Mouse (Mus musculus) hindbrain, embryonic 12.5 days (tissue): Measurements from ENCODE around the gene Reln. TPM values are rescaled to one million over a fixed set of nuclear protein-coding genes. Genes with fewer than 3 reads are reported as not detected.

Experiments used
- ATAC-seq: fragments of 200-750 bp; cut with Nextera tagmentation; 2 replicates; pipeline ENCODE4 v1.8.0; 2017; ENCODE audit warnings: moderate TSS enrichment; ENCODE audit not compliant: low FRiP score
- H3K27ac ChIP-seq: fragments of 300-500 bp; sonication (generic); 2 replicates; pipeline ENCODE4 v1.5.1; 2016; ENCODE audit warnings: mild to moderate bottlenecking
- H3K27me3 ChIP-seq: fragments of 300-500 bp; sonication (generic); 2 replicates; pipeline ENCODE4 v1.6.1; 2016; ENCODE audit warnings: mild to moderate bottlenecking
- H3K36me3 ChIP-seq: fragments of 300-500 bp; sonication (generic); 2 replicates; pipeline ENCODE4 v1.6.1; 2016; ENCODE audit warnings: mild to moderate bottlenecking
- H3K4me1 ChIP-seq: fragments of 300-500 bp; sonication (generic); 2 replicates; pipeline ENCODE4 v1.6.1; 2016
- H3K4me2 ChIP-seq: fragments of 300-500 bp; sonication (generic); replicated peaks from 2 replicates; pipeline ENCODE4 v1.6.1; 2016; ENCODE audit warnings: mild to moderate bottlenecking
- H3K4me3 ChIP-seq: fragments of 300-500 bp; sonication (generic); 2 replicates; pipeline ENCODE4 v1.5.1; 2016; ENCODE audit warnings: mild to moderate bottlenecking
- H3K9ac ChIP-seq: fragments of 300-500 bp; sonication (generic); 2 replicates; pipeline ENCODE4 v1.6.1; 2016; ENCODE audit warnings: mild to moderate bottlenecking, moderate library complexity
- H3K9me3 ChIP-seq: fragments of 300-500 bp; sonication (generic); replicated peaks from 2 replicates; pipeline ENCODE4 v1.6.1; 2016; ENCODE audit warnings: mild to moderate bottlenecking
- WGBS: fragments of 180-500 bp; shearing (Covaris S2); methylation state at CpG from one replicate; pipeline ENCODE4 v1.1.7; 2016; 5-methylcytosine and 5-hydroxymethylcytosine counted together
- polyA plus RNA-seq: library from polyadenylated mRNA; unstranded; fragments of >200 nt; fragmentation: Nextera tagmentation; extraction: Ambion mirVana; gene quantifications from 2 replicates; pipeline ENCODE4 v1.2.1, GENCODE M21; 2016

The Reln gene
- polyA plus RNA-seq, 1 experiment from 2014 or later: 12.9 TPM

DNA sequence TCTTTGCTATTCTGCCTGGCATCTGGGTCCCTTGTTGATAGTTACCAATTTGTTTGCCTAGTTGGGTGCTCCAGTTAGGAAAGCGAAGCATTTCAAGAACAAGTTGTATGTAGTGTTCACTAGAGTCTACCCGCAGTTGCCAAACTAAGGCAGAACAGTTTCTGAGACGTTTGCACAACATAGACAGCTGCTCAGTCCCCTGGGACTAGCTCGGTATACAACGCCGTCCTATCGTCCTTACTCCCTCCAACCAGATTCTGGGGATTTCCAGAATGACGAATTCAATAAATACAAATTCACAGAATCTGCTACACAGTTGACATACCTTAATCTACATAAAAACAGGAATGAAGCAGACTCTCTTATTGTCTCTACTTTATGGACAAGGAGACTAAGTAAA, 335.4 kb downstream of the Reln start:
- ATAC-seq: no peak
- Histone ChIP-seq H3K36me3 (no peaks in the 10 kb centered on the region), H3K27ac (no peak overlapping the region), H3K9ac (no peak overlapping the region), H3K4me3 (no peak overlapping the region), H3K27me3 (no peaks in the 10 kb centered on the region), H3K9me3 (no peaks in the 10 kb centered on the region), H3K4me1 (no peaks in the 10 kb centered on the region), H3K4me2 (no peak overlapping the region)
- WGBS: 85% methylated on average over 8 of the region's 8 CpGs

DNA sequence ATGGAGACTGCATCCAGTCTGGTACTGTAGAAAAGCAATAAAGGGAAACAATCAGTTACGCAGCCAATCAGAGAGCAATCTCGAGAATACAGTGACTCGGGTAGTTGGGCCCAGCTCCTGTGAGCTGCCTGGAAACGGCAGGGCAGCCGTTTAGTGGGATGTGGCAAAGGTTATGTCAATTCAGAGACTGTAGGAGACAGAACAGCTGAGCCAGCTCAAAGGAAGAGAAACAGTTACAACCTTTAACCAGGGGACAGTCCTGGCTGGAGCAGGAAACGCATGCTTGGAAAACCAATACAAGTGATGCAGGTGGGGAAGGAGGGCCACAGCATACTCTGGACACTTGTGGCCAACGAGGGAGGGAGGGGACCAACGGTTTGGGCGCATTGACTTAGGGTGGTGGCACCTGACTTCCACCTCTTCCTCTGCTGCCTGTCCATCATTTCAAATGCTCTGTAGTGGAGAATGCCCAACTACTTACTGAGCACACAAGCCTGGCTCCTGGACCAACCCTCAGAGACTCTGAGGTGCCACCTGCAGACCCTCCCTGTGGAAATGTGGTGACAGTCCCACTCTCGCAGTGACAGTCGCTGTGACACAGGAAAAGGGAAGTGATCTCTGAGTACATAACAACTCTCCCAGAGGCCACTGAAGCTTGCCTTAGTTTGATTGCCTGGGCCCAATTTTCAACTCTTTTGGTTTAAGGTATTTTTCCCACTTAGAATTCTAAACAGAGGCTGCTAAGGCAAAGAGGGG, 337.0 kb downstream of the Reln start:
- Histone ChIP-seq H3K36me3 (no peaks in the 10 kb centered on the region), H3K27ac (no peak overlapping the region), H3K4me2 (no peak overlapping the region), H3K9me3 (no peaks in the 10 kb centered on the region), H3K4me1 (no peaks in the 10 kb centered on the region), H3K4me3 (no peak overlapping the region), H3K9ac (no peak overlapping the region), H3K27me3 (no peaks in the 10 kb centered on the region)
- WGBS: 67% methylated on average over 11 of the region's 11 CpGs
- ATAC-seq: no peak

DNA sequence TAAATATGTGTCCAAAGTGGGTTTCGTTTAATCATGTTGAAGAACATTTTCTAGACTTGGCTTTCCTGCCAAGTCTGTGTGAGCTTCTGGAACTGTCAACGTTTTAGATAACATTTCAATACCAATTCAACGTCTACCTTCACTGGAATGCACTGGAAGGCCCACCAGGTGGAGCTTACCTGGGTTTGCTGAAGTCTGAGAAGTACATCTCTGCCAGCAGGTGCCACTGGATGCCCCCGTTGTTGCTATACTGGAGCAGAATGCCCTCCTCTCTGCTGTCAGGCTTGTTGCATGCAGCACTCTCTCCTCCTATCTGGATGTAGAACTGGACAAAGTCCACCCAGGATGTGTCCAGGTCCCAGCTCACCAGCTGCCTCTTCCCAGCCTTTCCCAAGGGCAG, 340.6 kb downstream of the Reln start:
- no peak for ATAC-seq
- H3K27me3 ChIP-seq: no peaks in the 10 kb centered on the region
- WGBS: 86% methylated on average over 4 of the region's 4 CpGs
- no peaks in the 10 kb centered on the region for H3K9me3 ChIP-seq
- no peak overlapping the region for H3K4me2 ChIP-seq
- H3K9ac ChIP-seq: no peak overlapping the region
- H3K36me3 ChIP-seq: no peaks in the 10 kb centered on the region
- H3K4me3 ChIP-seq: no peak overlapping the region
- H3K4me1 ChIP-seq: no peaks in the 10 kb centered on the region
- H3K27ac ChIP-seq: no peak overlapping the region

DNA sequence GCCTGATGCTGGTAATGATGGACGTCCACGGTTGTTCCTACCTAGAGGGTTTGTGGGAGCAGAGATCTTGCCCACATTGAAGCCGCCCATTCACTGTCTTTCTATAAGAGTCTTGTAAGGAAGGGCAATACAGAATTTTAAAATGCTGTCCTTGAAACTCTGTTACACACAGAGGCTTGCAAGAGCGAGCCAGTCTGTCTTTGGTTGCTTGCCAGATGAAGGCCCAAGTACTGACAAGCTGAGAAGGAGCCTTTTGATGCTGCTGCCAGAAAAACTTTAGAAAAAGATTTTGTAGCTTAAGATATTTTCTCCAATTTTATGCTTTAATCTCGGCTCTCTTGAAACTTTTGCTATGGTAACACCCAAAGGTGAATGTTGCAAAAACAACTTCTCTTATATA, 356.8 kb downstream of the Reln start:
- no peaks in the 10 kb centered on the region for H3K4me1 ChIP-seq
- no peak overlapping the region for H3K4me3 ChIP-seq
- no peak overlapping the region for H3K4me2 ChIP-seq
- no peak for ATAC-seq
- H3K9me3 ChIP-seq: no peaks in the 10 kb centered on the region
- no peak overlapping the region for H3K27ac ChIP-seq
- H3K36me3 ChIP-seq: no peaks in the 10 kb centered on the region
- no peaks in the 10 kb centered on the region for H3K27me3 ChIP-seq
- no peak overlapping the region for H3K9ac ChIP-seq
- WGBS: 89% methylated on average over 5 of the region's 5 CpGs

DNA sequence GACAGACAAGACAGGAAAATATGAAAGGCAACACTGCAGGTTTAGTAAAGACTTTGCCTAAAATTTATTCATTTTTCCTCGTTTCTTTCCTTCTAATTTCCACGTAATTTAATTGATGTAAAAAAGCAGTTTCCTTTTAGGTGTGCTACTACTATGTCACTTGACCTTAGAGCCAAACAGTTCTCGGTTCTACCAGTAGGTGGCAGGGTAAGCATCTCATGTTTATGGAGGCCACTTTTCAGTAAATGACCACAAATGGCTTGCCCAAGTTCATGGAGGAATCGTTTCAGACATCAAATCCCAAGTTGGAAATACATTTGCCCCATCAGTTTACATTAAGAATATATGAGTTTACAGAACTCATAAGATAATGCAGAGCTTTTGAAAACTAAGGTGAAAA, 358.2 kb downstream of the Reln start:
- Histone ChIP-seq H3K9ac (no peak overlapping the region), H3K36me3 (no peaks in the 10 kb centered on the region), H3K27me3 (no peaks in the 10 kb centered on the region), H3K9me3 (no peaks in the 10 kb centered on the region), H3K27ac (no peak overlapping the region), H3K4me3 (no peak overlapping the region), H3K4me2 (no peak overlapping the region), H3K4me1 (no peaks in the 10 kb centered on the region)
- 46% methylated on average over 4 of the region's 4 CpGs for WGBS
- ATAC-seq: no peak

DNA sequence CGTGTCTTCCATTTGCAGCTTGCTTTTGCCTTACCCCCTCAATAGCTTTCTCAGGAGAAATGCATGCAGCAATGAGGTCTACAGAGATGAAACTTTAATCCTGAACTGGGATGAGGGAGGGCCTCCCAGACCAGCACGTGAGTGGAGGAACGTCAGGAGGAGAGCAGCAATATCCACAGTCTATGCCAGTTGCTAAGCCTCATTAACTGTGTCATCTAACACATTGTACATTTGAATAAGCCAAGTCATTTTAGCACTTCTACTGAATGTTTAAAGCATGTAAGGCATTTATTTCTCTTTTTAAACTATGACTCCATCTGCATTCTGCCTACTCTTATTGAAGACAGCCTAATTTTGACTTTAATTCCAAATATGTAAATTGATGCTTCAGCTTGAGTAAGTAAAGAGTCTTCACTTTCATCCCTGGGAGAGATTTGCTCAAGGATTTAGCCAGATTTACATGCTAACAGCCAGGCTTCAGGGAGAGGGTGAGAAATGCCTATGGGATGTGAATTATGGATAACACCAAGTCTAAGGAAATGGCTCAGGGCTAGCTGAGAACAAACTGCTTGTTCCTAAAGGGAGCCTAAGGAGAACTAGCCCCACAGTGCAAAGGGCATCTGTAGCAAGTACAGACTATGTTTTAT, 361.4 kb downstream of the Reln start:
- no peak for ATAC-seq
- Histone ChIP-seq H3K9me3 (no peaks in the 10 kb centered on the region), H3K27me3 (no peaks in the 10 kb centered on the region), H3K4me1 (no peaks in the 10 kb centered on the region), H3K4me3 (no peak overlapping the region), H3K4me2 (no peak overlapping the region), H3K36me3 (no peaks in the 10 kb centered on the region), H3K27ac (no peak overlapping the region), H3K9ac (no peak overlapping the region)
- WGBS: 83% methylated on average over 3 of the region's 3 CpGs

DNA sequence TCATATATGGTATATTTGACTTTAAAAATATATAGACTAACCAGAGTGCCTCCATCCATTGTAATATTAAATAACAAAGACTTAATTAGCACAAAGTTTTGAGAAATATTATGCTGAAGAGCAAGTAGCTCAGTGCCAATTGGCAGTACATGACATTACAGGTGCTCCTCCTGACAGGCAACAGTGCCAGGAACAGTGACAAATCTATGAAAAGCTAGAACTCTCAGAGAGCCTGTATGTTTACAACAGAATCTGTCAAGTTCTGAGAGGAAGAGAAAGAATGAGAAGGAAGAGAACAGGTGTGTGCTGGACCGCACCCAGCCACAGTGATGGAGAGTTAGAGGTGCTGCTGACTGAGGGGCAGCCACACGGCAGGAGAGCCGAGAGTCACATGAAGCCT, 363.3 kb downstream of the Reln start:
- no peaks in the 10 kb centered on the region for H3K4me1 ChIP-seq
- no peaks in the 10 kb centered on the region for H3K9me3 ChIP-seq
- no peak overlapping the region for H3K4me3 ChIP-seq
- H3K36me3 ChIP-seq: no peaks in the 10 kb centered on the region
- ATAC-seq: no peak
- H3K9ac ChIP-seq: no peak overlapping the region
- no peak overlapping the region for H3K4me2 ChIP-seq
- no peaks in the 10 kb centered on the region for H3K27me3 ChIP-seq
- no peak overlapping the region for H3K27ac ChIP-seq
- WGBS: 80% methylated on average over 3 of the region's 3 CpGs

DNA sequence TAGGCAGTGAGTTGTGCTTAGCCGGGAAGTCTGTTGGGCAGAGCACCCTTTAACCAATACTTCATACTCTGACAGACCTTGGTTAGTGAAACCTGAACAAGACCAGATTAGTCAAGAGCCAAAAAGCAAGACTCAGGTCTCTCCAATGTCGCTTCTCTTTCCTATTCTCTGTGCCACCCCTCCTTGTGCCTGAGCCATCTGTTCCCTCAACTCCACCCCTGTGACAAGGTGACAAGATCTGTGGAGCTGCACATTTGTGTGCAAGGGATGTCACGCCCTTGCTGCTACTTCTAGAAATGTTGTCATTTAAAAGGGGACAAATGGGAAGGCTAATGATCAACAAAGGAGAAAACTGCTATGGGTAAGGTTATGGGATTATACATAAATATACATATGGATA, 364.0 kb downstream of the Reln start:
- H3K4me1 ChIP-seq: no peaks in the 10 kb centered on the region
- no peak overlapping the region for H3K4me2 ChIP-seq
- 91% methylated on average over 3 of the region's 3 CpGs for WGBS
- H3K36me3 ChIP-seq: no peaks in the 10 kb centered on the region
- no peaks in the 10 kb centered on the region for H3K9me3 ChIP-seq
- no peak overlapping the region for H3K9ac ChIP-seq
- no peak overlapping the region for H3K4me3 ChIP-seq
- no peaks in the 10 kb centered on the region for H3K27me3 ChIP-seq
- ATAC-seq: no peak
- no peak overlapping the region for H3K27ac ChIP-seq

DNA sequence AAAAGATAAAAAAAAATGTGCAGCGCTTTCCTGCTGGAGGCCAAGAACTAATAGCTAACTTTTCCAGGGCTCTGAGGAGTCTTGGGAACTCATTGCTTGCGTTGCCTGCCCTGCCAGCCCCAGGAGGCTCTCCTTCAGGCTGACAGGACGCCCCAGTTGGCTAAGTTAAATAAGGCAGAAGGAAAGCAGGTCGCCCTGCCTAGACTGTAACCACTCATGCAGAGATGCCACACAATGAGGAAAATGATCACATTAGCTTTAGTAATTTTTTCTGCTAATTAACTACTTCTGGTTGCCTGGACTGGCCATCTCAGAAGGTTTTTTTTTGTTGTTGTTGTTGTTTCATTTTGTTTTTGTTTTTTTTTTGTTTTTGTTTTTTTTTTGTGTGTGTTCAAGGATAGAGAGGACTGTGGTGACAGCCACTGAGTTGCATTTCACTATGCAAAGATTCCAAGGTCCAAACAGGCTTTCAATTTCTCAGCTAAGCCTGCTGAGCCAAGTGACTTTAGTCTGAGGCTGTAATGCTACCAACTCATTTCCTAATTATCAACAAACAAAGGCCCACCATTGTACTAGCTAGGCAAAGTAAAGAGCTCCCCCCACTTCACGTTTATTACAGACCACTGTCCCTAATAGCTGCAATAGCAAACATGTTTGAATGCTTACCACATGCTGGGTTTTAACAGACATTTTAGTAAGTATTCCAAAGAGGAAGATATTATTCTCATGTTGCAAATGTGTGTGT, 371.1 kb downstream of the Reln start:
- no peaks in the 10 kb centered on the region for H3K36me3 ChIP-seq
- H3K9ac ChIP-seq: no peak overlapping the region
- H3K4me2 ChIP-seq: no peak overlapping the region
- H3K4me3 ChIP-seq: no peak overlapping the region
- no peak overlapping the region for H3K27ac ChIP-seq
- no peak for ATAC-seq
- H3K27me3 ChIP-seq: no peaks in the 10 kb centered on the region
- H3K9me3 ChIP-seq: no peaks in the 10 kb centered on the region
- 28% methylated on average over 5 of the region's 5 CpGs for WGBS
- H3K4me1 ChIP-seq: peaks cover 4% of the 10 kb centered on the region; the same call in 1 of the 2 replicates

DNA sequence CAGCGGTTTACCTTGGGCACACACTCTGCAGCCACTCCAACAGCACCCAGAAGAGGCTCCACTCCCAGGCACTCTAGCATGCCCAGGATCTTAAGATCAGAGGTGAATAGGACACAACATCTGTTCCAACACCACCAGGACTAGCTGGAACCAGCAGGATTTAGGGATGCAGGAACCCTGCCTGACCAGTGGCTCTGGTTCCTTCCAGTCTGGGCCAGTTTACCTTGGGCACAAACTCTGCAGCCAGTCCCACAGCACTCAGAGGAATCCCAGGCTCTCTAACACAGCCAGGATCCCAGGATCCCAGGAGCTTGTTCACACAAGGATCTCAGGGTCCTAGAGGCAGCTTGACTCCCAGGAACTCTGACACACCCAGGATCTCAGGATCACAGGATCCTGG, 382.7 kb downstream of the Reln start:
- no peak overlapping the region for H3K4me2 ChIP-seq
- no peaks in the 10 kb centered on the region for H3K36me3 ChIP-seq
- no peaks in the 10 kb centered on the region for H3K9me3 ChIP-seq
- no peaks in the 10 kb centered on the region for H3K4me1 ChIP-seq
- 90% methylated on average over 1 of the region's 1 CpGs for WGBS
- H3K9ac ChIP-seq: no peak overlapping the region
- no peaks in the 10 kb centered on the region for H3K27me3 ChIP-seq
- ATAC-seq: no peak
- H3K27ac ChIP-seq: no peak overlapping the region
- H3K4me3 ChIP-seq: no peak overlapping the region

DNA sequence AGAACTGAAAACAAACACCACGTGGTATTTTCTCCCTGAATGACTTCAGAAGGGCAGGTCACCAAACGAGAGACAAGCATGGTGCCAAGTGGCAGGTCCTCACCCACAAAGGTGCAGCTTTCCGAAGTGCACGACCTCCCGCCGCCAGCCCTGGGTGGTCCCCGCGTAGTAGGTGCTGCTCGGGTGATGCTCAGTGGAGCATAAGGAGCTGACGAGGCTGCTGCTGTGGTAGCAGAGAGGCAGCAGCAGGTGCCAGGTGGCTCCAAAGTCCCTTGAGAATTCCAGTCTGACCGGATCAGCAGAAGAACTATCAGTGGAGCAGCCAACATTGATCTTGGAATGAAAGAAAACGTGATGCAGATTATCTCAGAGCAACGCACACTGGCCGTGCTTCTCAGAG, 384.4 kb downstream of the Reln start:
- ATAC-seq: no peak
- H3K9me3 ChIP-seq: no peaks in the 10 kb centered on the region
- H3K27me3 ChIP-seq: no peaks in the 10 kb centered on the region
- no peak overlapping the region for H3K27ac ChIP-seq
- H3K4me2 ChIP-seq: no peak overlapping the region
- H3K9ac ChIP-seq: no peak overlapping the region
- H3K4me3 ChIP-seq: no peak overlapping the region
- no peaks in the 10 kb centered on the region for H3K4me1 ChIP-seq
- no peaks in the 10 kb centered on the region for H3K36me3 ChIP-seq
- 72% methylated on average over 14 of the region's 14 CpGs for WGBS

DNA sequence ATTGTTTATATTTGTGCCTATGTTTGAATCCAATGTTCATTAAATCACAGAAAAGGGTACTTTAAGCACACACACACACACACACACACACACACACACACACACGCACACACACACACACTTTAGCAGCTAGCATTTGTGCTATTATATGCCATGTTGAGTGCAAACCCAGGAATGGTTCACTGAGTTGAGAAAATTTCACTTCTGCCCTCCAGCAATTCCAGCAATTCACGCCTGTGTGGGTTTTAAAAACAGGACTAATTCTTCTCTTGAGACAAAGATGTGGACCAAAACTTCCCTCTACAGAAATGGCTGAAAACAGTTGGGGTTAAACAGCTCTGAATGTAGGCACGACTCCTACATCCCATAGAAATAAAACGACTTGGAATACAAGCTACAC, 386.9 kb downstream of the Reln start:
- Histone ChIP-seq H3K27me3 (no peaks in the 10 kb centered on the region), H3K4me2 (no peak overlapping the region), H3K9ac (no peak overlapping the region), H3K4me1 (no peaks in the 10 kb centered on the region), H3K36me3 (no peaks in the 10 kb centered on the region), H3K4me3 (no peak overlapping the region), H3K9me3 (no peaks in the 10 kb centered on the region), H3K27ac (no peak overlapping the region)
- ATAC-seq: no peak
- WGBS: 75% methylated on average over 4 of the region's 4 CpGs
